Mouse (Mus musculus) heart, postnatal 0 days (tissue): ENCODE measurements at regions not wholly inside any gene's neighbourhood (a gene's known extent, or its start where the extent isn't known, plus 50 kb on each side); places are given as distances from the start of the nearest gene placed in this dataset.

Source experiments
- CTCF ChIP-seq: IDR thresholded peaks from 2 replicates; pipeline ENCODE4 v1.5.1; 2016; ENCODE audit warnings: antibody characterized with exemption, control low read depth, low read depth
- EP300 ChIP-seq: IDR thresholded peaks from 2 replicates; pipeline ENCODE4 v1.6.1; 2016; ENCODE audit warnings: antibody characterized with exemption, low read depth

DNA sequence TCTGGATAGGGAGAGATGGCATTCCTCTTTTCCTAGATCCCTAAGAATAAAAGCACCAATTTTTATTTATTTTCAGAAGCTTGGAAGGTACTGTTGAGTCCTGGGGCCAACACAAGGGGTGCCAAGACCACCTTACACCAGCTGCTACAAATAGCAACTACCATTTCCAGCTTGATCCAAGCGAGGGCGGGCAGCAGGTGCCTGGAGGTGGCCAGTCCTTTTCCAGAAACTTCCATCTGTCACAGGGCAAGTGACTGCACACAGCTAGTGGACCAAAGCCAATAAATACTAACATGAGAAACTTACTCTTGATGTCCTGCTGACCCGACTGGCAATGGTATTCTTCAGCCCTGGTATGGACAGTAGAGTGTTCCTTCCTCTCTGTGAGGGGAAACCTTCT, 80.0 kb upstream of the Tmc1 start:
- TF ChIP-seq CTCF (no peak), EP300 (no peak)
